Mouse (Mus musculus): ENCODE data around the gene Ybx2. TPM values are rescaled to one million over a fixed set of nuclear protein-coding genes. Genes with fewer than 3 reads are reported as not detected.
A peak's percentile ranks its signal among the peaks of the same experiment; 100 is the strongest.

Gene Ybx2
- polyA plus RNA-seq, 1 experiment from 2014 or later, result 14.0 TPM

GRCm38 (mm10) chr11:69965271-69966005, 29.8 kb downstream of the Ybx2 start:
- 0 out of 2 replicates have a peak, but pooled peaks have one; percentile 4 for ATAC-seq (ENCODE audit: insufficient number of reproducible peaks, insufficient read depth, low FRiP score, low TSS enrichment, low read depth)
- H3K36me3 ChIP-seq, result peaks cover 29% of the 10 kb centered on the region
- peak overlapping the region; percentile 42 for H3K4me3 ChIP-seq (replicated peaks)
- H3K4me1 ChIP-seq (replicated peaks), result peaks cover 20% of the 10 kb centered on the region
- H3K27ac ChIP-seq, result no peak overlapping the region
- 0 out of 2 replicates have a peak overlapping the region, but pooled peaks have one; percentile 24 for H3K9ac ChIP-seq (replicated peaks)
- peak overlapping the region; percentile 68 for H3K4me2 ChIP-seq
- no peaks in the 10 kb centered on the region for H3K9me3 ChIP-seq
- 4% methylated on average over 49 of the region's 49 CpGs for WGBS
- H3K27me3 ChIP-seq, result peaks cover 82% of the 10 kb centered on the region

- H3K27me3 ChIP-seq, result peaks cover 74% of the 10 kb centered on the region
- H3K4me1 ChIP-seq (replicated peaks), result peaks cover 20% of the 10 kb centered on the region
- no peaks in the 10 kb centered on the region for H3K9me3 ChIP-seq
- H3K36me3 ChIP-seq, result peaks cover 33% of the 10 kb centered on the region
- peak overlapping the region; percentile 24 for H3K9ac ChIP-seq (replicated peaks)
- H3K4me2 ChIP-seq, result peak overlapping the region; percentile 68
- H3K27ac ChIP-seq, result no peak overlapping the region
- ATAC-seq (ENCODE audit: insufficient number of reproducible peaks, insufficient read depth, low FRiP score, low TSS enrichment, low read depth), result peak; percentile 34; the same call in 1 of the 2 replicates
- peak overlapping the region; percentile 42 for H3K4me3 ChIP-seq (replicated peaks)
- WGBS, result 1% methylated on average over 59 of the region's 59 CpGs
Observed at GRCm38 (mm10) chr11:69966006-69966859, 30.6 kb downstream of the Ybx2 start.

GRCm38 (mm10) chr11:69966860-69967517, 31.4 kb downstream of the Ybx2 start:
- Histone ChIP-seq H3K4me3 (replicated peaks) (peak overlapping the region; percentile 42), H3K36me3 (peaks cover 41% of the 10 kb centered on the region), H3K9me3 (no peaks in the 10 kb centered on the region), H3K9ac (replicated peaks) (peak overlapping the region; percentile 24), H3K27me3 (peaks cover 67% of the 10 kb centered on the region), H3K4me1 (replicated peaks) (peaks cover 20% of the 10 kb centered on the region), H3K27ac (no peak overlapping the region), H3K4me2 (peak overlapping the region; percentile 68)
- ATAC-seq (ENCODE audit: insufficient number of reproducible peaks, insufficient read depth, low FRiP score, low TSS enrichment, low read depth), result no peak
- 38% methylated on average over 17 of the region's 17 CpGs for WGBS

- Histone ChIP-seq H3K9me3 (no peaks in the 10 kb centered on the region), H3K4me3 (replicated peaks) (no peak overlapping the region), H3K4me1 (replicated peaks) (peaks cover 20% of the 10 kb centered on the region), H3K4me2 (no peak overlapping the region), H3K9ac (replicated peaks) (no peak overlapping the region), H3K27me3 (peaks cover 50% of the 10 kb centered on the region), H3K36me3 (peaks cover 59% of the 10 kb centered on the region), H3K27ac (no peak overlapping the region)
- WGBS, result 85% methylated on average over 4 of the region's 4 CpGs
- no peak for ATAC-seq (ENCODE audit: insufficient number of reproducible peaks, insufficient read depth, low FRiP score, low TSS enrichment, low read depth)
Observed at GRCm38 (mm10) chr11:69968793-69969192, 33.2 kb downstream of the Ybx2 start.

- Histone ChIP-seq H3K4me3 (replicated peaks) (no peak overlapping the region), H3K4me1 (replicated peaks) (peaks cover 16% of the 10 kb centered on the region), H3K27me3 (peaks cover 35% of the 10 kb centered on the region), H3K36me3 (peaks cover 73% of the 10 kb centered on the region), H3K4me2 (no peak overlapping the region), H3K27ac (0 out of 2 replicates have a peak overlapping the region, but pooled peaks have one; percentile 5), H3K9ac (replicated peaks) (no peak overlapping the region), H3K9me3 (no peaks in the 10 kb centered on the region)
- ATAC-seq (ENCODE audit: insufficient number of reproducible peaks, insufficient read depth, low FRiP score, low TSS enrichment, low read depth), result no peak
- 78% methylated on average over 6 of the region's 6 CpGs for WGBS
Observed at GRCm38 (mm10) chr11:69970222-69970621, 34.6 kb downstream of the Ybx2 start.

GRCm38 (mm10) chr11:69970775-69971174, 35.2 kb downstream of the Ybx2 start:
- no peak overlapping the region for H3K4me2 ChIP-seq
- H3K36me3 ChIP-seq, result peaks cover 79% of the 10 kb centered on the region
- H3K9me3 ChIP-seq, result no peaks in the 10 kb centered on the region
- H3K9ac ChIP-seq (replicated peaks), result no peak overlapping the region
- H3K4me3 ChIP-seq (replicated peaks), result no peak overlapping the region
- no peak overlapping the region for H3K27ac ChIP-seq
- peaks cover 13% of the 10 kb centered on the region for H3K4me1 ChIP-seq (replicated peaks)
- no peak for ATAC-seq (ENCODE audit: insufficient number of reproducible peaks, insufficient read depth, low FRiP score, low TSS enrichment, low read depth)
- peaks cover 30% of the 10 kb centered on the region for H3K27me3 ChIP-seq
- 84% methylated on average over 3 of the region's 3 CpGs for WGBS

GRCm38 (mm10) chr11:69974907-69975306, 39.3 kb downstream of the Ybx2 start:
- H3K9me3 ChIP-seq, result no peaks in the 10 kb centered on the region
- no peak overlapping the region for H3K9ac ChIP-seq (replicated peaks)
- ATAC-seq (ENCODE audit: insufficient number of reproducible peaks, insufficient read depth, low FRiP score, low TSS enrichment, low read depth), result no peak
- no peak overlapping the region for H3K27ac ChIP-seq
- peaks cover 8% of the 10 kb centered on the region; the same call in 1 of the 2 replicates for H3K4me1 ChIP-seq (replicated peaks)
- 91% methylated on average over 2 of the region's 2 CpGs for WGBS
- no peak overlapping the region for H3K4me3 ChIP-seq (replicated peaks)
- H3K27me3 ChIP-seq, result no peaks in the 10 kb centered on the region
- no peak overlapping the region for H3K4me2 ChIP-seq
- peaks cover 83% of the 10 kb centered on the region for H3K36me3 ChIP-seq

- Histone ChIP-seq H3K27me3 (no peaks in the 10 kb centered on the region), H3K9ac (replicated peaks) (no peak overlapping the region), H3K4me3 (replicated peaks) (no peak overlapping the region), H3K27ac (no peak overlapping the region), H3K4me2 (no peak overlapping the region), H3K4me1 (replicated peaks) (peaks cover 8% of the 10 kb centered on the region; the same call in 1 of the 2 replicates), H3K9me3 (no peaks in the 10 kb centered on the region), H3K36me3 (peaks cover 73% of the 10 kb centered on the region)
- WGBS, result 89% methylated on average over 4 of the region's 4 CpGs
- ATAC-seq (ENCODE audit: insufficient number of reproducible peaks, insufficient read depth, low FRiP score, low TSS enrichment, low read depth), result no peak
Observed at GRCm38 (mm10) chr11:69976271-69976670, 40.7 kb downstream of the Ybx2 start.

GRCm38 (mm10) chr11:69979827-69980195, 44.2 kb downstream of the Ybx2 start:
- Histone ChIP-seq H3K9ac (replicated peaks) (peak overlapping the region; percentile 98), H3K4me1 (replicated peaks) (peaks cover 28% of the 10 kb centered on the region), H3K27me3 (no peaks in the 10 kb centered on the region), H3K36me3 (peaks cover 58% of the 10 kb centered on the region), H3K4me3 (replicated peaks) (peak overlapping the region; percentile 90), H3K4me2 (peak overlapping the region; percentile 93), H3K27ac (peak overlapping the region; percentile 98), H3K9me3 (no peaks in the 10 kb centered on the region)
- 3% methylated on average over 16 of the region's 16 CpGs for WGBS
- ATAC-seq (ENCODE audit: insufficient number of reproducible peaks, insufficient read depth, low FRiP score, low TSS enrichment, low read depth), result no peak; the same call in 1 of the 2 replicates

- H3K27me3 ChIP-seq, result no peaks in the 10 kb centered on the region
- H3K4me3 ChIP-seq (replicated peaks), result peak overlapping the region; percentile 90
- peak; percentile 90 for ATAC-seq (ENCODE audit: insufficient number of reproducible peaks, insufficient read depth, low FRiP score, low TSS enrichment, low read depth)
- peak overlapping the region; percentile 98 for H3K27ac ChIP-seq
- peaks cover 58% of the 10 kb centered on the region for H3K36me3 ChIP-seq
- H3K9ac ChIP-seq (replicated peaks), result peak overlapping the region; percentile 98
- under 1% methylated on average over 47 of the region's 60 CpGs for WGBS
- H3K4me1 ChIP-seq (replicated peaks), result peaks cover 28% of the 10 kb centered on the region
- H3K4me2 ChIP-seq, result peak overlapping the region; percentile 93
- no peaks in the 10 kb centered on the region for H3K9me3 ChIP-seq
Observed at GRCm38 (mm10) chr11:69980196-69981140, 44.9 kb downstream of the Ybx2 start.

Measured in limb, embryonic 12.5 days (tissue).